Mouse (Mus musculus) cortical plate, adult 2 months (tissue): ENCODE measurements around the gene Il6st.

ENCODE experiments used
- CTCF ChIP-seq: fragments of 200-500 bp; IDR thresholded peaks from 2 replicates; pipeline ENCODE4 v1.5.1; 2011; ENCODE audit warnings: mild to moderate bottlenecking, control low read depth, low read length; ENCODE audit not compliant: insufficient read depth; ENCODE audit errors: extremely low read depth
- POLR2A ChIP-seq: fragments of 200-500 bp; IDR thresholded peaks from 2 replicates; pipeline ENCODE4 v1.6.1; 2011; ENCODE audit warnings: mild to moderate bottlenecking, low read length, control low read depth; ENCODE audit not compliant: insufficient read depth; ENCODE audit errors: extremely low read depth

GRCm38 (mm10) chr13:112512824-112513223, 49.0 kb downstream of the Il6st start:
- TF ChIP-seq CTCF (no peak), POLR2A (no peak)
